Mouse (Mus musculus) erythroblast, embryonic 14.5 days (primary cell): ENCODE data around the gene Clic4. TPM values are rescaled to one million over a fixed set of nuclear protein-coding genes. Genes with fewer than 3 reads are reported as not detected.

Source experiments
- H3K27me3 ChIP-seq: 2 replicates; pipeline ENCODE4 v1.6.1; 2012; ENCODE audit warnings: inconsistent platforms; ENCODE audit not compliant: control insufficient read depth
- H3K36me3 ChIP-seq: 2 replicates; pipeline ENCODE4 v1.6.1; 2012; ENCODE audit warnings: mild to moderate bottlenecking, inconsistent platforms; ENCODE audit not compliant: control insufficient read depth
- H3K4me1 ChIP-seq: 2 replicates; pipeline ENCODE4 v1.6.1; 2012; ENCODE audit warnings: inconsistent platforms; ENCODE audit not compliant: control insufficient read depth
- H3K4me3 ChIP-seq: replicated peaks from 2 replicates; pipeline ENCODE3; 2012; ENCODE audit warnings: moderate library complexity, mild to moderate bottlenecking, inconsistent platforms
- H3K9me3 ChIP-seq: 2 replicates; pipeline ENCODE4 v1.6.1; 2012; ENCODE audit warnings: low read length, inconsistent platforms, mixed read lengths; ENCODE audit not compliant: control insufficient read depth
- GATA1 ChIP-seq: IDR thresholded peaks from 2 replicates; pipeline ENCODE4 v1.6.1; 2012; ENCODE audit warnings: low read length, inconsistent platforms, mixed read lengths
- TAL1 ChIP-seq: IDR thresholded peaks from 3 replicates; pipeline ENCODE4 v1.6.1; 2012; ENCODE audit warnings: low read length, inconsistent platforms, mixed read lengths
- polyA plus RNA-seq: library from polyadenylated mRNA; stranded (reverse); fragments of >175 nt; gene quantifications from 2 replicates; pipeline ENCODE4 v1.2.3, GENCODE M21; 2012

Clic4 gene
- polyA plus RNA-seq, 1 experiment: 3.8 TPM

DNA sequence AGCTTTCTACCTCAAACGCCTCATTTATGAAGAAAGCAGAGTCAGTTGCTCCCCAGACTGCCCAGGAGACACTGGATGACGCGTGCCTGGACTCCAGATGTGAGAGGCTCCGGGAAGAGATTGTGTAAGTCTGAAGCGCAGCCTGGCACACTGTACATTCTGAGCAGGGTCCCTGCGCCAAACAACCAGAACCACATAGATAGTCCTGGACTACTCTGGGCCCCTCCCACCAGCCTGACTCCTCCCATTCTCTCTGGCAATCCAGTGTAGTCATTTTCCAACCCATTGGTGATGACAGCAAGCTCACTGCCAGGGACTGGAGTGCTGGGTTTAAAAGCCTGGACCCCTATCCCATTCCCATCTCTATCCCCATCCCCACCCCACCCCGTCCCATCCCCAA lies 24.5 kb upstream of the Clic4 start:
- H3K4me1 ChIP-seq: peaks cover 70% of the 10 kb centered on the region
- H3K36me3 ChIP-seq: no peaks in the 10 kb centered on the region
- no peaks in the 10 kb centered on the region for H3K27me3 ChIP-seq
- no peak for TF ChIP-seq GATA1
- no peak for TF ChIP-seq TAL1
- no peaks in the 10 kb centered on the region for H3K9me3 ChIP-seq
- no peak overlapping the region for H3K4me3 ChIP-seq

DNA sequence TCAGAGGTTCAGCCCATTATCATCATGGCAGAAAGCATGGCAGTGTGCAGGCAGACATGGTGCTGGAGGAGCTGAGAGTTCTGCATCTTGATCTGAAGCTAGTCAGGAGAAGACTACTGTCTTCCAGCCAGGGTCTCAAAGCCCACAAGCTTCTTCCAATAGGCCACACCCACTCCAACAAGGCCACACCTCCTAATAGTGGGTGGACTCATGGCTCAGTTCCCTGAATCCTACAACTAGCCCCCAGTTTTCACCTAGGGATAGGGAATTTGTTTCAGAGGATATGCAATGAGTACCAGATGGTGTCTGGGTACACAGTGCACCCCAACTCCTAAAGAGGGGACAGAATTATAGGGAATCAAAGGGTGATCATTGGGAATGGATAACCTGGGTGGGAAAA lies 24.0 kb upstream of the Clic4 start:
- H3K27me3 ChIP-seq: no peaks in the 10 kb centered on the region
- TF ChIP-seq TAL1 (no peak), GATA1 (no peak)
- H3K36me3 ChIP-seq: no peaks in the 10 kb centered on the region
- no peaks in the 10 kb centered on the region for H3K9me3 ChIP-seq
- no peak overlapping the region for H3K4me3 ChIP-seq
- H3K4me1 ChIP-seq: peaks cover 72% of the 10 kb centered on the region

DNA sequence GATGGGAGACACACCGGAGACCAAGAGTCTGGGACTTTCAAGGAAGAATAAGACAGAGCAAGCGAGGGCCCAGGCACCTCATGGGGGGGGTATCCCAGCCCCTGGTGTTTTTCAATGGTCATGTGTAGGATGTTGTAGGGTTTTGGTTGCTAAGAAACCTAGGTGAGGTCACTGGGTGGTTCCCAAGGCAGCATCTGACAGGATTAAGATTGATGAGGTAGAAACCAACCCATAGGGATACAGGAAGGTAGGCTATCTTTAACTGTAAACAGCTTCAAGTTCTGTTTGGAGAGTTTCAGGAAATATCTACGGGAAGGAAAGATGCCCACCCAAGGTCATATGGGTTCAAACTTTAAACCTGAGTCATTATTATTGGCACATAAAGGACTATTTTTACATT lies 21.2 kb upstream of the Clic4 start:
- H3K4me3 ChIP-seq: no peak overlapping the region
- TF ChIP-seq GATA1 (no peak), TAL1 (no peak)
- peaks cover 4% of the 10 kb centered on the region; the same call in 1 of the 2 replicates for H3K36me3 ChIP-seq
- no peaks in the 10 kb centered on the region for H3K9me3 ChIP-seq
- H3K4me1 ChIP-seq: peaks cover 71% of the 10 kb centered on the region
- no peaks in the 10 kb centered on the region for H3K27me3 ChIP-seq

DNA sequence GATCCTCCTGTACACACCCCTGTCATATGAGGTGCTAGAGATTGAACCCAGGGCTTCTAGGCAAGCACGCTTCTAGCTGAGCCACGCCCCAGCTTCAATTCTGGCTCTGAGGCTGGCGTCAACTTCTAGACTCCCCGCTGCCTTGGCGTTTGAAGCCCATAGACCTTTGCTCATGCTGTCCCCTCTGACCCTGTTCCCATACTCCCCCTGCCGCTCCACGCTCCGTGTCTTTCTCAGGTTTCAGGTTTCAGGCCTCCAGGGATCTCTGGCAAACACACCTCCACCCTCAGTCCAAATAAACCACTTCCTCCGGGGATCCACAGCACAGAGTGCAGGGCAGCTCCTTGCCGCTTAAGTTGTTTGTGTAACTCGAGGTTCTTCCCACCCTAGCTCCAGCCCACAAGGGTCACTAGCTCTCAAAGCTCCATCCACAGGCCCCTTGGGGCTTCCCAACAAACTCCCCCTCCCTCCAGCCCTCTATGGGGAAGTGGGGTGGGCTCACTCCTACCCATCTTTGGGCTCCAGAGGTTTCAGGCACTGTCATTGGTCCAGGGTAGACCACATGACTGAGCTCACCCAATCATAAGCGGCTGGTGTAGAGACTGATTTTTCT lies 20.0 kb upstream of the Clic4 start:
- no peaks in the 10 kb centered on the region for H3K9me3 ChIP-seq
- H3K27me3 ChIP-seq: no peaks in the 10 kb centered on the region
- H3K4me3 ChIP-seq: peak overlapping the region; percentile 48
- TF ChIP-seq TAL1 (no peak), GATA1 (no peak)
- peaks cover 8% of the 10 kb centered on the region; the same call in 1 of the 2 replicates for H3K36me3 ChIP-seq
- peaks cover 71% of the 10 kb centered on the region for H3K4me1 ChIP-seq

DNA sequence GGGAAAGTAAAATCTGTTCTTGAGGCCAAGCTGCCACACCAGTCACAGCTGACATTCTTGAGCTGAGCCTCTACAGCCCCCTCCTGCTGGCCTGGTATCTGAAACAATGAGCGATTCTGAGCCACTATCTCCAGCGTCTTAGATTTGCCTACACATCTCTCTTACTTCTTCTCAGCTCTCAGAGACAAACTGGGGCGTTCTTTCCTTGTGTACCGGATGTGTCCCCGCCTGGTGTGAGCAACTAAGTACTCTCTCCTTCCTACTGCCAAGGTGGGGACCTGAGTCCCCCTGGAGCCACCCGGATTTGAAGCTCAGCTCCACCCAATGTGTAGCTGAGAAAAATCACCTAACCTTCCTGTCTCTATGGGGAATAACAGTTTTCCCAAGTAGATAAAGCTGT lies 19.2 kb upstream of the Clic4 start:
- no peaks in the 10 kb centered on the region for H3K9me3 ChIP-seq
- peaks cover 71% of the 10 kb centered on the region for H3K4me1 ChIP-seq
- no peak for TF ChIP-seq TAL1
- TF ChIP-seq GATA1: no peak
- H3K27me3 ChIP-seq: no peaks in the 10 kb centered on the region
- H3K36me3 ChIP-seq: peaks cover 8% of the 10 kb centered on the region; the same call in 1 of the 2 replicates
- H3K4me3 ChIP-seq: no peak overlapping the region

DNA sequence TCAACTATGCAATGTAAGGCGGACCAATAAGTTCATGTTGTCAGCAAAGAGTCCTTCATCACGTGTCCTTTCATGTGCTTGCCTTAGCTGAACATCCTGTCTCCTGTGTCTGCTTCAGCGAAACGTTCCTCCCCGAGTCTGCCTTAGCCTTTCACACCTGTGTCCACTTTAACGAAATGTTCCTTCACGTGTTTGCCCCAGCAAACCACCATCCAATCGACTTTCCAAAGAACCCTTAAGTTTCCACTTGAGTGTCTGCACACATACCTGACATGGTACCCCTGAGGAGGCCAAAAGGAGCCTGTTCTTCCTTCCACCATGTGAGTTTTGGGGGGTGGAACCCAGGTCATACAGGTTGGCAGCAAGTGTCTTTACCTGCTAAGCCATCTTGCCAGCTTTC lies 18.6 kb upstream of the Clic4 start:
- TF ChIP-seq TAL1: no peak
- no peak for TF ChIP-seq GATA1
- peaks cover 8% of the 10 kb centered on the region; the same call in 1 of the 2 replicates for H3K36me3 ChIP-seq
- H3K4me1 ChIP-seq: peaks cover 71% of the 10 kb centered on the region
- no peaks in the 10 kb centered on the region for H3K9me3 ChIP-seq
- H3K4me3 ChIP-seq: no peak overlapping the region
- no peaks in the 10 kb centered on the region for H3K27me3 ChIP-seq

DNA sequence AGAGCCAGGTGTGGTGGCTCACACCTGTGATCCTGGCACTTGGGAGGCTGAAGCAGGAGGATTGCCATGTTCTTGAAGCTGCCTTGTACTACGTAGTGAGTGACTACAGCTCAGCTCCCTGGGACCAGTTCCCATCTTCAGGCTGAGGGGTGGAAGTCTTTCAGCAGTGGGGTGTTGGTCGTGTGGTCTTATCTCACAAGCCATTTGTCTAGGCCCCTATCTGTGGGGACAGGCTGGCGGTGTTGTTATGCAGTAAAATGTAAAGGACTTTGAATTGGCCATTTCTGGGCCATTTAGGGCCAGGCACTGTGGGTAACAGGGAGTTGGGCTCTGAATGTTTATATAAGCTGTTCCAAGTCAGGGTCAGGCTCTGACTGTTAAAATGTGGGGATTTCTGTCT lies 15.4 kb upstream of the Clic4 start:
- peaks cover 87% of the 10 kb centered on the region for H3K4me1 ChIP-seq
- peaks cover 8% of the 10 kb centered on the region; the same call in 1 of the 2 replicates for H3K36me3 ChIP-seq
- no peaks in the 10 kb centered on the region for H3K27me3 ChIP-seq
- peaks cover 3% of the 10 kb centered on the region for H3K9me3 ChIP-seq
- H3K4me3 ChIP-seq: peak overlapping the region; percentile 56
- TF ChIP-seq TAL1: peak; percentile 91
- TF ChIP-seq GATA1: peak; percentile 95

DNA sequence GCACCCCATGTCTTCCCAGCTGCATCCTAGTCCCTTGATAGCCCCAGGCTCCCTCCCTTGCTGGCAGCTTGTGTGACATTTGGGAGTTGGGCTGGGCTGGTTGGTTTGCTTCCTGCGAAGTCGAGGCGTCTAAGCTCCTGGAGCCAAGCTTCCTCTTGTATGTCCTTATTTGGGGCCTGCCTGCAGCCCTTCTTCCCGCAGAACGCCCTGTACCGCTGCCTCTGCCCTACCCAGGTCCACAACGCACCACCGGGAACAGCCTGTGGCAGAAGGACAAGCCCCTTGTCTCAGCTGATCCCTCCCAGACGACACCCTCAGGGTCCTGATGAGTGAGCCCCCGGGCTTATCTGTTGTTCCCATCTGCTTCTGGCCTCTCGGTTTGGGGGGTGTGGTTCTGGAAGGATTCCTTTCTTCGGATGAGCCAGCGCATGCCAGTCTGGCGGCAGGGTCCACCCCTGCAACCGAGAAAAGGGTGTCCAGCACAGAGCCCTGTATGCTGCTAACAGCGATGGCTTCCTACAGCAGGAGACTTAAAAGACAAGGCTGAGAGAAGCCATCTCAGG lies 14.3 kb upstream of the Clic4 start:
- TF ChIP-seq TAL1 (peak; percentile 61), GATA1 (peak; percentile 72)
- Histone ChIP-seq H3K4me3 (peak overlapping the region; percentile 56), H3K9me3 (peaks cover 3% of the 10 kb centered on the region), H3K27me3 (no peaks in the 10 kb centered on the region), H3K36me3 (peaks cover 8% of the 10 kb centered on the region; the same call in 1 of the 2 replicates), H3K4me1 (peaks cover 78% of the 10 kb centered on the region)

DNA sequence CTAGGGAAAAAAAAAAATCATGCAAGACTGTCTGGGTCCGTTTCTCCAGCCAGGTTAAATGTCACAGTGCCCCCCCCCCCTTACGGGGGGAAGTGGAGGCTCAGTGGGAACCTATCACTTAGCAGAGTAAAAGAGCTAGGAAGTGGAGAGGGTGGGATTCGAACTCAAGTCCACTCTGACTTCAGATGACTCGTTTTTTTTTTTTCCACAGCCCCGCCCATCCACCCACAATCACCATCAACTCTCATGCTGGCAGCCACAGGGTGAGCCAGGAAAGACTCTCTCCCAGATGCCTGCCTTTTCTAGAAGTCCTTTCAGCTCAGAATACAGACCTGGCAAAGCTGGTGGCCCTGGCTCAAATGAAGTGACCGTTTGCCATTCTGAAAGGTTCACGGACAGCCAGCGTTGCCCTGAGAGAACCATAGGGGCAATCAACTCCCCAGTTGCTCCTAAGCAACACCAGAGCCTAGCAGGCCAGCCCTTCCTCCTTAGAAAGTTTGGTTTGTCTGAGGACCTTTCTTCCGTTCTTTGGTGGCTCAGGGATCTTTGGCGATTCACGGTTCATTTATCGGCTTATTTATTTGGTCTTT lies 13.5 kb upstream of the Clic4 start:
- TF ChIP-seq GATA1 (no peak), TAL1 (no peak)
- Histone ChIP-seq H3K36me3 (peaks cover 8% of the 10 kb centered on the region; the same call in 1 of the 2 replicates), H3K4me3 (peak overlapping the region; percentile 56), H3K27me3 (no peaks in the 10 kb centered on the region), H3K4me1 (peaks cover 70% of the 10 kb centered on the region), H3K9me3 (peaks cover 3% of the 10 kb centered on the region)
